Mouse (Mus musculus): ENCODE measurements around the gene Canx. TPM values are rescaled to one million over a fixed set of nuclear protein-coding genes. Genes with fewer than 3 reads are reported as not detected.
"Not testable (repeated sequence)": the region's sequence is repeated elsewhere in the genome, so short reads cannot be mapped to it uniquely, and the experiment has no call there.

Gene Canx
- total RNA-seq, 2 experiments from 2014 or later = 301 to 316 TPM

DNA sequence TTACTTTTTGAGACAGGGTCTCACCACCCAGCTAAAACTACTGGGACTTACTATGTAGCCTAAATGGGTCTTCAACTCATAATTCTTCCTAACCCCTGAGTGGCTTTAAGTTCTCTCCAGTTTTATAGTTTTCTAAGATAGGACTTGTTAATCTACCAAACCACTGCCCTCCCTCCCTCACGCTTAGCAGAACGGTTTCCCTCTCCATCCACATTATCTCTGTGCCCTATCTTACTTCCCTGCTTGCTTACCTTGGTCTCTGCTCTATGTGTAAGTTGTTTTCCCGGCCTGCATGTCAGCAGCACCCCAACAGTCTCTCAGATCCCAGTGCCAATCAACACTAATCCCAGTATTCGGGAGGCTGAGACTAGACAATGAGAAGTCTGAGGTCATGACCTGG is 11.4 kb upstream of the Canx start:
- DNase-seq = no peak
- intact Hi-C loops (cut with DNase I) = no loop called here

DNA sequence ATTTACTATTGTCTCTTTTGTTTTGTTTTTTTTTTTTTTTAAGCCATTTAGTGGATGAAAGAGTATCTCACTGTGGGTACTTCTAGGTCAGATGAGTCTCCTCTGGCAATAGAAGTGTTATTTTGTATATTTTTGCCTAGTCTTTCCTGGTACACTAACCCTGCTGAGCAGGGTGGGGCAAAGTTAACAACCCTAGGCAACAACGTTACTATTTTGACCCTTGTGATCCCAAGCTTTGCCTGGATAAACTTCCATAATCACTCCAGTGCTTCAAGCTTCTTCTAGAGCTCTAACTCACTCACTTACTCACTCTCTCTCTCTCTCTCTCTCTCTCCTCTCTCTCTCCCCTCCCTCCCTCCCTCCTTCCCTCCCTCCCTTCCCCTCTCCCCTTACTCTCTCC is 10.7 kb upstream of the Canx start:
- DNase-seq = no peak
- intact Hi-C loops (cut with DNase I) = no loop called here

DNA sequence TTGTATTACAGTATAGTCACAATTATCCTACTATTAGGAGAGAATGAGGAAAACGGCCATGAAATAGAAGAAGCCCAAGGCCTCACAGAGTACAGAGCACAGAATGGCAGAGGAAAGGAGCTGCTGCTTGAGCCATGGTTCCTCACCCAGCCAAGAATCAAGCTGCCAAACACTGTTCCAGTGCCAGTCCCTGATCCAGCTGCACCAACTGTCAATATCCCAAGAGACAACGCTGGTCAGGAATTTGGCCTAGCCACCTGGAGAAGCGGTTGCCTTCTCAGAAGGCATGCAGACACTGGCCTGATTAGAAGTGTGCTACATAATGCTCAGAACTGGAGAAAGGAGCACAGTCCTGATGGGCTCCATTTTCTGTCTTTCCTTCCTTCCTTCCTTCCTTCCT is 7.7 kb upstream of the Canx start:
- intact Hi-C loops (cut with DNase I) = no loop called here
- no peak for DNase-seq

DNA sequence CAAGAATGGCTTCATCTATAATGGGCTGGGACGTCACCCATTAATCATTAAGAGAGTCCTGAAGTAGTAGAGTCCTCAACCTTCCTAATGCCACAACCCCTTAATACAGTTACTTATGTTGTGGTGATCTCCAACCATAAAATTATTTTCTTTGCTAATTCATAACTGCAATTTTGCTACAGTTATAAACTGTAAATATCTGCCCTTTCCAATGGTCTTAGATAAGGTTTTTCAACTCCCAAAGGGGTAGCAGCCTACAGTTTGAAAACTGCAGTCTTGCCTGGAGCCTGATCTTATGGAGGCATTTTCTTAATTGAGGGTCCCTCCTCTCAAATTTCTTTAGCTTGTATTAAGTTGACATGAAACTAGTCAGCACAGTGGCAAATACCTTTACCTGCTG is 3.9 kb upstream of the Canx start:
- no peak for DNase-seq
- intact Hi-C loops (cut with DNase I) = no loop called here

DNA sequence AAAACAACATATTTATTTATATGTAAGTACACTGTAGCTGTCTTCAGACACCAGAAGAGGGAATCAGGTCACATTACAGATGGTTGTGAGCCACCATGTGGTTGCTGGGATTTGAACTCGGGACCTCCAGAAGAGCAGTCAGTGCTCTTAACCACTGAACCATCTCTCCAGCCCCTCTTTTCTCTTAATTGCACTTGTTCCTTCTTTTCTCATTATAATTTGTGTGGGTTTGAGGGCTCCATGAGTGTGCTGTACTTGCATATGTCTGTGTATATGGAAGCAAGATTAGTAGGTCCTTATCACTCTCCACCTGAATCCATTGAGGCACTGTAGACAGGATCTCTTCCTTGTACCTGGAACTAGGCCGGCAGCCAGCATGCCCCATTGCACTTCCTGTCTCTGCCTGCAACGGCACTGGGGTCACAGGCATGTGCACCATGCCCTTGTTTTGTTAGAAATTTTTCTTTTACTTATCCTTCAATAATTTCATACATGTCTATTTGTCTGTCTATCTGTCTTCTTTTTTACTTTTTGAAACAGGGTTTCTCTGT is 2.7 kb upstream of the Canx start:
- intact Hi-C loops (cut with DNase I) = no loop called here
- no peak for DNase-seq

DNA sequence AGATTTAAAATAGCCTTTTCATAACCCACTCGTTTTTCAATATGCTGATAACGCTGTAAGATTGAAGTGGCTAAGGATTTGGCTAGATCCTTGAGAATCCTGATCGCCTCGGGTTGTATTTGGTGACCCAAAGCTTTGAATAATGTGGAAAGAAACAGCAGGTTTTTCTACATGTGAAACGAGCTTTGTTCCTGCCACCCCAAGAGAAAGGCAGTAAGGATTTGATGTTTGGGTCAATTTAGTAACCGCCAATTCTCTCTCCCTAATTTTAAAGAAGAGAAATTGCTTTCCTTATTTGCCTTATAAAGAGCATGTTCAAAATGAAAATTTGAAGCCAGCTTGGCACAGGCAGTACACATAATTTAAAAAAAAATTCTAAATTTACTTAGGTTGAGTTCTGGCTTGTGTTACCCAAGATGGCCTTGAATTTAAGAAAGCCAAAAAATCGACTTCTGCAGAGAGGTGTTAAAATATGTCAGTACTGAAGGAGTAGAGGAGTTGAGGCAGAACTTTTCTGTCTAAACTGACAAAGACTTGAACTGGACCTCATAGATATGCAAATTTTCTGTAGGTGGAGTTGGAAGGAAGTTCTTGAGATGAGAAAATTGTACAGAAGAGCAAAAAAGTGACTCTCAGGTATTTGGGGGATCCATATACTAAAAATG is 961 bp upstream of the Canx start:
- no peak for DNase-seq
- intact Hi-C loops (cut with DNase I) = no loop called here

DNA sequence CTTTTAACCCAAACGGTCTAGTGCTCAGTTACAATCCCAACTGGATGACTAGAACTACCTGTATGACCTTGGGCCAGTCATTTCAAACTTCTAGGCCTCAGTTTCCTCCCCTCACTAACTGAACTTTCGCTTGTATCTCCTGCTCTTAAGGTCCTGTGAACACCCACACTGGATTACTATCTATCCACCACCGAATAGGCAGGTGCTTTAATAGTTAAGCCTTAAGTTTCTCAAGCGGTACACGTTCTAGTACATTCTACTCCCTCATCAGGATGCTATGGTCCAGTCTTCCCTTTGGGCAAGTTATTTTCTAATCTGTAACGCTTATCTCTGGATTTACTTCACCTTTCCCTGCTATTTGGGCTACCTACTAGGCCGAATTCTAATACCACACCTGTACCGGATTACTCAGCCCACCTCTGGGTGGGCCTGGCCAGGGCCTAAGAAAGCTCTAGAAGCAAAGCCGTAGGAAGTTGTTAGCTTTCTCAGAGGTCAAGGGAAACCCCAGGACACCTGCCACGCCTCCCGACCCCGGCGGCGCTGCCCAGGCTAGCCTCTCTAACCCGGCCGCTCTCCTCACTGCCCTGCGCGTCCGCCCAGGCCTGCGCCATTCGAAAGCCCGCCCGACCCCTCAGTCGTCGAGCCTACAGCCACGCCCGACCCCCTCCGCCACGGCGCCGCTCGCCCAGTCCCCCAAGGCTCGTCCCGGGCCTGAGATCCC is 562 bp downstream of the Canx start:
- peak in 1 of 2 experiments; percentile 13 for DNase-seq
- intact Hi-C loops (cut with DNase I) = loop anchor here (2.0 to 5.0 kb wide), 3 partner anchors 32 to 106 kb away; partner anchors contain the start of genes Maml1 and Rufy1

DNA sequence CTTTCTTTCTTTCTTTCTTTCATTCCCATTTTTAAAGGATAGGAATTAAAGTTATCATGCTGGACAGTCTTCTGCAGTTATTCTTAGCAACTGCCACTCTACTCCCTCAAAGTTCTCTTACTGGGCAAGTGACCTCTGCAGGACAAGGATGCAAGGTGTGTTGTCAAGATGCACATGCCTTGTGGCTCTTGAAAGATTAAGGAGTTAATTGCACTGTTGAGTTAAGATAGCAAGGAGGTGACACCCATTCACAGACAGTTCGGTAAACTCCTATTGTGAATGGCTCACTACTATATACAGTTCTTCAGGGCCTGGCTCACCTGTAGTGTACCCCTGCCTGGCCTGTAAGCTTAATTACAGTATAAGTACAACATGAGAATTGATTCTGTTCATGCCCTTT is 1.6 kb downstream of the Canx start:
- no peak for DNase-seq
- intact Hi-C loops (cut with DNase I) = loop anchor here (2.0 to 5.0 kb wide), 3 partner anchors 31 to 107 kb away; partner anchors contain the start of genes Maml1 and Rufy1

DNA sequence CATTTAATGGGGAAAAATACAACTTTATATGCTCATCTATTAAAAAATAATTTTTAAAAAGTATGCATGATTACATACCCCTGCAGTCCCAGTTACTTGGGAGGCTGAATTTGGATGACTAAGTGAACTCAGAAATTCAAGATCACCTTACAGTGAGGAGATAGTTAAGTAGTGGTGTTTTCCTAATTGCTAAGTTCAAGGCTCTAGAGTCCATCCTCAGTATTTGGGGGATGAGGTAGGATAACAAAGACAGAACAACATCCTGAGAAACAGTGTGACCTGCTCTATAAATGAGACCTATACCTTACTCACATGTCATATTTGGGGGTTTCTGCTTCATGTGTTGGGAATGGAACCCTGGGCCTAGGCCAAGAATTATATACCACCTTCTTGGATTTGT is 3.1 kb downstream of the Canx start:
- intact Hi-C loops (cut with DNase I) = loop anchor here (5.0 kb wide), 1 partner anchor 40 kb away; no protein-coding TSS in a partner anchor
- DNase-seq = no peak

DNA sequence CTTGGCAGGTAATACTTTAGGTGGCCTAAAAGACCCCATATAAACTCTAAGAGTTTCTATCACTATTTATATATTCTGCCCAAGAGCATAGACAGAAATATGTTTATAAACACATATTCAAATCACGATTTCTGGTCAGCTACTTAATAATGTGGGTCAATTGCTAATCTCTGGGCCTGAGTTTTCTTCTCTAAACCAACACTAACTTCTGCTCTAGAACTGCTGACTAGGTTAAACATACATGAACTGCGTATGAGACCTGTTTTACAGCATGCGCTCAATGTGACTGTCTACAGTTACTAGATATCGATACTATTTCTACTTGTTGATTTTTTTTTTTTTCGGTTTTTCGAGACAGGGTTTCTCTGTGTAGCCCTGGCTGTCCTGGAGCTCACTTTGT is 4.2 kb downstream of the Canx start:
- intact Hi-C loops (cut with DNase I) = loop anchor here (5.0 kb wide), 1 partner anchor 41 kb away; no protein-coding TSS in a partner anchor
- DNase-seq = no peak

DNA sequence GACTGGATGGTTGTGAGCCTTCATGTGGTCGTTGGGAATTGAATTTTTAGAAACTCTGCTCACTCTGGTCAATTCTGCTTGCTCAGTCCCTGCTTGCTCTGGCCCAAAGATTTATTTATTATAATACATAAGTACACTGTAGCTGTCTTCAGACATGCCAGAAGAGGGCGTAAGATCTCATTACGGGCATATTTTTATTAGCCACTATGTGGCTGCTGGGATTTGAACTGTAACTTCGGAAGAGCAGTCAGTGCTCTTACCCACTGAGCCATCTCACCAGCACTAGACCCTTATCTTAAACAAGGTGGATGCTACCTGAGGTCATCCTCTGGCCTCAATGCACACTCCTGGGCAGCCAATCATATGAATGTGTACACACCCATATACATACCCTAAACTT is 6.1 kb downstream of the Canx start:
- intact Hi-C loops (cut with DNase I) = not testable (repeated sequence)

DNA sequence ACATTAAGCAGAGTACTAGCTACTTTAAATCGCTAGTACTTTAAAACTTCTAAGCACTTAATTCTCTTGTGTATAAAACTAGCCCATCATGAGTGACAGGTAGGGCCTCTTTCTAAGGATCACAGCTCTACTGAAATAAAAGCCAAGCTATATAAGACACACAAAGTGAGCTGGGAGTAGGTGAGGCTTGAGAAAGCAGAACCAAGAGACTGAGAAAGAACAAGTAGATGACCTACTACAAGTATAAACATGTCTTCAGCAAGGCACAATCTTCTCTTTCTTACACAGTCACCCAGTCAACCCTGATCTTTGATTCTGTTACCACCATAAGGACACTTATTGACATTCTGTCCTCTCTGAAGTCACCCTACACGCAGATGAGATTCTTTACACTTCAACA is 12.7 kb downstream of the Canx start:
- no peak for DNase-seq
- intact Hi-C loops (cut with DNase I) = no loop called here

More for the DNA sequence above, 6.1 kb downstream of the Canx start:
- DNase-seq = not testable (repeated sequence)

DNA sequence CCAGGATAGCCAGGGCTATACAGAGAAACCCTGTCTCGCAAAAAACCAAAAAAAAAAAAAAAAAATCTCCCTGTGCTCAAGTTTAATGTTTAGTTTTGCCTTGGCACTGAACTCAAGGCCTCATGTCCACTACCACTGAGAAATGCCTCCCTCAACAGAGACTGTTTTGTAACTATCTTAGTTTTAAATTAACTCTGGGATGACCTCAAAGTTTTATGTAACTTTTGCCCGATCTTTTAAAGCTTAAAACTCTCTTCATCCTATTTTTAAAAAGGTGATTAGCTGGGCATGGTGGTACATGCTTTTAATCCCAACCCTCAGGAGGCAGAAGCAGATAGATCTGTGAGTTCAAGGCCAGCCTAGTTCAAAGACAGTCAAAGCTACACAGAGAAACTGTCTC is 22.1 kb downstream of the Canx start:
- no peak for DNase-seq
- intact Hi-C loops (cut with DNase I) = no loop called here

DNA sequence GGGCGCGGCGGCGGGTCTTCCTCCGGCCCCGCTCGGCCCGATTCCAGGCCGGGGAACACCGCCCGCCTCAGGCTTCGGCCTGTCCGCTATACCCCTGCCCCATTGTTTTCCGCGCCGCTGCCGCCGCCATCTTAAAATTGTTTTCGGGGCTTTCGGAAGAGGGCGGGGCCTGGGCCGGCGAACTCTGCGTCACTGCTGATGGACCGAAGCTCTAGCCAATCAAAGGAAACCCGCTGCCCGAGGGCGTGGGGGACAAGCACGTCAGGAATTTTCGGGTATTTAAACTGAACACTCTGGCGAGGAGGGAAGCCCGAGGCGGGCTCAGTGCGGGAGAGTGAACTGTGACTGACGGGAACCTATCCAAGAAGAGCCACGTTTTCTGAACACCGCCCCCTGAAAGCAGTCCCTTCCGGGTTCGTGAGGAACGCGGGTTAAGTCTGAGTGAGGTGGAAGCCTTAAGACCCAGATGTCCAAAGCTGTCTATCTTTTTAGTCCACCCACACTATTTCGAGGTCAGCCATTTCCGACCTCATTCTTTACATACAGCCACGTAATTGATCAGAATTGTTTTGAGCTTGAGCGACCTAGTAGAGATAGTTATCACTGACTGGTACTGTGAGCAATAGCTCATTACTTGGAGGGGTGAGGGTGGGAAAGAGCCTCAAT is 33.1 kb downstream of the Canx start, which contains the start of gene Maml1:
Gene Maml1 (minus strand): TSS at position 122 of the 666 bp plus-strand sequence.
- intact Hi-C loops (cut with DNase I) = loop anchor here (2.0 to 5.0 kb wide), 4 partner anchors 32 to 85 kb away; partner anchors contain the start of genes Canx and Hnrnph1
- DNase-seq = peak; percentile 96 to 97

DNA sequence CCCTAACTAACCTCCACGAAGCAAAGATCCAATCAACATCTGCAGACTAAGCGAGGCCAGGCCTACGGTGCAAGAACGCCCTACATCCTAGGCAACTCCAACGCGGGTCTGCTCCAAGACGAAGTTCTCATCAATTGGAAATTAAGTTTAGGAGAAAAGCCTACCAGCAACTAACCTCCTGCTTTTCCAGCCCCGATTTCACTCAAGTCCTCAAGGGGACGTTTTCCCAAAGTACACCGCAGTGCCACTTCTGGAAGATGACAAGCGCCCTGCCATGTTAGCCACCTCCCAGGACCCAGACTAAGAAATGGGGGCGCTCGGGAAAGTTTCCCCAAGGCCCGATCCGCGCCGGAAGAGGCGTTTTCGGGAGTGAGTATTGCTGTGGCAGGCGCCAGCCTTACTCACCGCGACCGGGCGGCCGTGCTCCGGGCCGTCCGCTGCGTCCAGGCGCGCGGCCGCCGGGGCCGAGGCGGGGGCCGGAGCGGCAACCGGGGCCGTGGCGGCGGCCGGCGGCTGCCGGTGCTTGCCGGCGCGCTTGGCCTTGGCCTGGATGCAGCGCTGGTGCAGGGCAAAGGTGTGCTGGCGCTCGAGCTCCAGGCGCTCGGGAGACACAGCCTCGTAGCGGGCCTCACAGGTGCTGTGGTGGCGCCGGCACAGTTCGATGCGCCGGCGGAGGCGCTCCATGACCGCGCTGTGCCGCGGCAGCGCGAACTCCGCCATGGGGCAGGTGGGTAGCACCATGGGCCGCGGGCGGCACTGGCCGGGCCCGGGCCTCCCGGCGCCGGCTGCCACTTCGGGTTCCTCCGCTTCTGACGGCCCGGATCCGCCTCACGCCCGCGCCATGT is 33.9 kb downstream of the Canx start:
- DNase-seq = peak; percentile 56 to 74
- intact Hi-C loops (cut with DNase I) = loop anchor here (2.0 to 5.0 kb wide), 4 partner anchors 33 to 86 kb away; partner anchors contain the start of genes Canx and Hnrnph1

DNA sequence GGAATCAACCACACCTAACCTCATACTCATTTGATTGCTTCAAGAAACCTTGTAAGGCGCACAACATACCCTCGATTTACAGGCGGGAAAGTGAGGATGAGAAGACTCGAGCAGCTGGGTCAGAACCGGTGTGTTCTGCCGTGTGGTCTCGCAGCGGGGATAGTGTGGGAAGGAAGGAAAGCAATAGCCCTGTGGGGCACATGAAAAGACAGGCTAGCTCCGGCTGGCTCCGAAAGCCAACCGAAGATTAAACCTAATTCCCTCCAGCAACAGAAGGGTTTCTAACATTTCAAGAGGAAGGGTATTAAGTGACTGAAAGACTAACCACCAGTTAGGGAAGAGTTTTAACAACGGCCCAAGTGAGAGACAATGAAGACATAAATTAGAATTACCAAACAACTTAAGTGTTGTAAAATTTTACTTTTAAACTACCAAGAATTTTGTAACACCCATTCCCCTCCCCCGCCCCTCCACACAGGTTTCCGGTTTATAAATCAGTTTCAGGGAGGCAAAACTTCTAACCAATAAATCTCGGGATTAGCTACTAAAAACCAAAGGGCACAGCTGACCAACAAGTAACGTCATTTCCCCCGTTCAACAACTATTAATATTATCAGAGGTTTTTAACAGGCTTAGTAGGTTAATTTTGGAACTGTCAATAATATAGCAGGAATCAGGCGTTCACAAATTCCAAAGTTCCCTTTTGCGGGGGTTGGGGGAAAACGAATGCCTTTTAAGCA is 34.8 kb downstream of the Canx start:
- DNase-seq = no peak
- intact Hi-C loops (cut with DNase I) = loop anchor here (5.0 kb wide), 1 partner anchor 87 kb away; the partner anchor contains the start of gene Hnrnph1

DNA sequence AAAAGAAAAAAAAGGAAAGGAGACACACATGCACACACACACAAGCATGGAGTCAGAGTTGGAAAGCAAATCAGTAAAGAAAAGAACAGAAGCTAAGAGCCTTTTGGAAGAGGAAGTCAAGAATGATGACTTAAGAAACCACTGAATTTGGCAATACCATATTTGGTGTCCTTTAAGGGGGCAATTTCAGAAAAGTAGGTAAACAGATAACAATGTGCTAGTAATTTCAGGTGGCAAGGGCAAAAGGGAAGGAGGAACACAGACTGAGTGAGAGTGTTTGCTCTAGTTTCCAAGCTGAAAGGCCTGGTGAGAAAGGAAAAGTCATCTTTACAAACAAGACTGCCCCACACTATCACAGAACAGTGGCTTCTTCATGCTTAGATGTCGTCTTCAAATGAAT is 39.0 kb downstream of the Canx start:
- intact Hi-C loops (cut with DNase I) = no loop called here
- DNase-seq = no peak

DNA sequence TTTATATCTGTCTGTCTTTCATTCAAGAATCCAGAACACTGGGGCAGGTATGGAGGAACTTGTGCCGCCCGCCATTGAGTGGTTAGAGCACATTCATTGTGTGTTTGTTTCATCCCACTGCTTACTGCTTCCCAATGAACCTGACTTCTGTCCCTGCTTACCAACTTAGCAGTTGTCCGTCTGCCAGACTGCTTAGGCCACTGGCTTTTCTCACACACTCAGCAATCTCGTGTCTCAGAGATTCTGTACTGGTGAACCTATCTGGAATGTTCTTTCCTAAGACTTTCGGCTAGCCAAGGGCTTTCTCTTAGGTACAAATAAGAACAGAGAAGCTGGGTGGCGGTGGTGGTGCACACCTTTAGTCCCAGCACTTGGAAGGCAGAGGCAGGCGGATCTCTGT is 39.8 kb downstream of the Canx start:
- intact Hi-C loops (cut with DNase I) = no loop called here

DNA sequence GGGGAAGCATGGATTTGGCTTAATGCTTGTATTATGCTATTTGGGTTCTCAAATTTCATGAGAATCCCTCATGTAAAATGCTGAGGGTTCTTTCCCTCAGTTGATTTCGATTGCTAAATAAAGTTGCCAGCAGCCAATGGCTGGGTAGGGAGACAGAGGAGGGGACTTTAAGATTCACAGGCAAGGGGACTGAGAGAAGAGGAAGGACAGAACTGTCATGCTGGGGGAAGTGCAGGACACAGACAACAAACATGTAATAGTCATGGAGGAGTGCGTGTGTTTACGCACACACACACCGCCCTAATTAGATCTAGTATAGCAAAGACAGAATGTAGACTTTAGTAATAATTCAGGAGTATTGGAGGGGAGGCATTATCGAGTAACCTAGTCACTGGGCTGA is 40.2 kb downstream of the Canx start:
- intact Hi-C loops (cut with DNase I) = no loop called here

More for the DNA sequence above, 39.8 kb downstream of the Canx start:
- no peak for DNase-seq

More for the DNA sequence above, 40.2 kb downstream of the Canx start:
- DNase-seq = no peak
